Mouse (Mus musculus) liver, embryonic 13.5 days (tissue): ENCODE results near the gene Lrsam1. TPM values are rescaled to one million over a fixed set of nuclear protein-coding genes. Genes with fewer than 3 reads are reported as not detected.

ENCODE experiments used
- ATAC-seq: fragments of 200-750 bp; cut with Nextera tagmentation; 2 replicates; pipeline ENCODE4 v1.8.0; 2017; ENCODE audit warnings: low read depth, mild to moderate bottlenecking, moderate number of reproducible peaks, moderate library complexity
- DNase-seq: peaks from one replicate; pipeline ENCODE4 v3.0.0; 2022
- H3K27ac ChIP-seq: fragments of 300-500 bp; sonication (generic); 2 replicates; pipeline ENCODE4 v1.5.1; 2015; ENCODE audit warnings: moderate library complexity, mild to moderate bottlenecking, inconsistent platforms
- H3K27me3 ChIP-seq: fragments of 300-500 bp; sonication (generic); 2 replicates; pipeline ENCODE4 v1.6.1; 2015; ENCODE audit warnings: mild to moderate bottlenecking, inconsistent platforms
- H3K36me3 ChIP-seq: fragments of 300-500 bp; sonication (generic); 2 replicates; pipeline ENCODE4 v1.6.1; 2015; ENCODE audit warnings: mild to moderate bottlenecking, inconsistent platforms
- H3K4me1 ChIP-seq: fragments of 300-500 bp; sonication (generic); replicated peaks from 2 replicates; pipeline ENCODE4 v1.6.1; 2015; ENCODE audit warnings: inconsistent platforms
- H3K4me2 ChIP-seq: fragments of 300-500 bp; sonication (generic); 2 replicates; pipeline ENCODE4 v1.6.1; 2015; ENCODE audit warnings: inconsistent platforms, mild to moderate bottlenecking, moderate library complexity
- H3K4me3 ChIP-seq: fragments of 300-500 bp; sonication (generic); replicated peaks from 2 replicates; pipeline ENCODE4 v1.5.1; 2015; ENCODE audit warnings: mild to moderate bottlenecking, inconsistent platforms
- H3K9ac ChIP-seq: fragments of 300-500 bp; sonication (generic); 2 replicates; pipeline ENCODE4 v1.6.1; 2015; ENCODE audit warnings: mild to moderate bottlenecking, inconsistent platforms
- H3K9me3 ChIP-seq: fragments of 300-500 bp; sonication (generic); replicated peaks from 2 replicates; pipeline ENCODE4 v1.6.1; 2016; ENCODE audit warnings: inconsistent platforms
- WGBS: fragments of 180-500 bp; shearing (Covaris S2); methylation state at CpG from one replicate; pipeline ENCODE4 v1.1.7; 2015; ENCODE audit not compliant: insufficient replicate concordance; 5-methylcytosine and 5-hydroxymethylcytosine counted together
- polyA plus RNA-seq: library from polyadenylated mRNA; unstranded; fragments of >200 nt; fragmentation: Nextera tagmentation; extraction: Ambion mirVana; gene quantifications from 2 replicates; pipeline ENCODE4 v1.2.1, GENCODE M21; 2015

Gene Lrsam1
- polyA plus RNA-seq, 1 experiment from 2014 or later = 2.0 TPM

GRCm38 (mm10) chr2:32908796-32909195 is 52.6 kb downstream of the Lrsam1 start:
- Histone ChIP-seq H3K4me1 (peaks cover 51% of the 10 kb centered on the region), H3K27me3 (no peaks in the 10 kb centered on the region)
- ATAC-seq = no peak

GRCm38 (mm10) chr2:32908272-32908671 is 53.1 kb downstream of the Lrsam1 start:
- no peak overlapping the region for H3K4me2 ChIP-seq
- WGBS = 33% methylated on average over 6 of the region's 6 CpGs
- H3K27ac ChIP-seq = peak overlapping the region; percentile 66
- ATAC-seq = no peak
- no peak overlapping the region for H3K9ac ChIP-seq
- no peak overlapping the region for H3K4me3 ChIP-seq
- H3K9me3 ChIP-seq = no peaks in the 10 kb centered on the region
- peaks cover 57% of the 10 kb centered on the region for H3K4me1 ChIP-seq
- H3K27me3 ChIP-seq = no peaks in the 10 kb centered on the region
- 0 out of 2 replicates have a peak, but pooled peaks cover 2% of the 10 kb centered on the region for H3K36me3 ChIP-seq
- no peak for DNase-seq

More at GRCm38 (mm10) chr2:32908796-32909195, 52.6 kb downstream of the Lrsam1 start:
- whole genome bisulfite sequencing = 50% methylated on average over 11 of the region's 11 CpGs
- Histone ChIP-seq H3K36me3 (0 out of 2 replicates have a peak, but pooled peaks cover 2% of the 10 kb centered on the region), H3K4me3 (no peak overlapping the region), H3K9ac (no peak overlapping the region), H3K27ac (peak overlapping the region; percentile 66), H3K9me3 (no peaks in the 10 kb centered on the region), H3K4me2 (no peak overlapping the region)
- no peak for DNase-seq

- no peaks in the 10 kb centered on the region for H3K9me3 ChIP-seq
- H3K4me3 ChIP-seq = no peak overlapping the region
- H3K27me3 ChIP-seq = no peaks in the 10 kb centered on the region
- H3K9ac ChIP-seq = no peak overlapping the region
- peak overlapping the region; percentile 66; the same call in 1 of the 2 replicates for H3K27ac ChIP-seq
- DNase-seq (no peak), ATAC-seq (no peak)
- H3K36me3 ChIP-seq = 0 out of 2 replicates have a peak, but pooled peaks cover 2% of the 10 kb centered on the region
- 67% methylated on average over 8 of the region's 8 CpGs for WGBS
- H3K4me2 ChIP-seq = no peak overlapping the region
- peaks cover 61% of the 10 kb centered on the region for H3K4me1 ChIP-seq
These were observed 54.0 kb downstream of the Lrsam1 start for GRCm38 (mm10) chr2:32907442-32907841.

DNA sequence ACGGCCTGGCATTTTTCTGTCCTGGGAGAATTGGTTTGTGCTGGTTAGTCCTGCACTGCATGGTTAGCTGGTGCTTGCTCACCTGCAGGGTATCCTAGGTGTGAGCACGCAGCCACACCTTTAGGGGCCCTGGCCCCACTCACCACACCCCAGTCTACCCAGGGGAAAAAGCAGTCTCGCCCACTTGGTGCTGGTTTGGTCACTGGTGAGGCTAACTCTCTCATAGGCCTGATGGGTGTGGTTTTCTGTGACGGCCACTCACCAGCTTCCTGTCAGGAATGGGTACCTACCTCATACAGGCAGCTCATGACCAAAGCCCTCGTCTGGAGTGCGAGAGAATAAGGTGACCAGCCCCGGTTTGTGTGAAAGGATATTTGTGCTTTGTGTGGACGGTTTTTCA is 56.1 kb downstream of the Lrsam1 start:
- no peak for DNase-seq
- peaks cover 70% of the 10 kb centered on the region for H3K4me1 ChIP-seq
- no peaks in the 10 kb centered on the region for H3K36me3 ChIP-seq
- H3K4me3 ChIP-seq = no peak overlapping the region
- no peaks in the 10 kb centered on the region for H3K27me3 ChIP-seq
- H3K9ac ChIP-seq = no peak overlapping the region
- WGBS = 64% methylated on average over 8 of the region's 8 CpGs
- no peaks in the 10 kb centered on the region for H3K9me3 ChIP-seq
- peak overlapping the region; percentile 56; the same call in 1 of the 2 replicates for H3K27ac ChIP-seq
- no peak for ATAC-seq
- H3K4me2 ChIP-seq = no peak overlapping the region

GRCm38 (mm10) chr2:32904637-32905036 is 56.8 kb downstream of the Lrsam1 start:
- Histone ChIP-seq H3K27ac (peak overlapping the region; percentile 56), H3K9ac (peak overlapping the region; percentile 23; the same call in 1 of the 2 replicates), H3K36me3 (no peaks in the 10 kb centered on the region), H3K4me3 (no peak overlapping the region), H3K27me3 (no peaks in the 10 kb centered on the region), H3K4me1 (peaks cover 75% of the 10 kb centered on the region), H3K9me3 (no peaks in the 10 kb centered on the region), H3K4me2 (no peak overlapping the region; the same call in 1 of the 2 replicates)
- WGBS = 14% methylated on average over 5 of the region's 5 CpGs
- ATAC-seq (peak; percentile 78), DNase-seq (peak; percentile 39)

GRCm38 (mm10) chr2:32903470-32903869 is 57.9 kb downstream of the Lrsam1 start:
- 0 out of 2 replicates have a peak overlapping the region, but pooled peaks have one; percentile 20 for H3K9ac ChIP-seq
- peaks cover 77% of the 10 kb centered on the region for H3K4me1 ChIP-seq
- no peak overlapping the region for H3K4me3 ChIP-seq
- 65% methylated on average over 4 of the region's 4 CpGs for WGBS
- no peaks in the 10 kb centered on the region for H3K9me3 ChIP-seq
- no peaks in the 10 kb centered on the region for H3K27me3 ChIP-seq
- DNase-seq (no peak), ATAC-seq (no peak)
- H3K27ac ChIP-seq = 0 out of 2 replicates have a peak overlapping the region, but pooled peaks have one; percentile 56
- no peak overlapping the region for H3K4me2 ChIP-seq
- H3K36me3 ChIP-seq = no peaks in the 10 kb centered on the region

GRCm38 (mm10) chr2:32902126-32902525 is 59.3 kb downstream of the Lrsam1 start:
- no peak overlapping the region for H3K4me3 ChIP-seq
- H3K4me2 ChIP-seq = no peak overlapping the region
- ATAC-seq (no peak), DNase-seq (no peak)
- no peak overlapping the region for H3K9ac ChIP-seq
- no peaks in the 10 kb centered on the region for H3K36me3 ChIP-seq
- no peaks in the 10 kb centered on the region for H3K27me3 ChIP-seq
- no peak overlapping the region for H3K27ac ChIP-seq
- 69% methylated on average over 9 of the region's 9 CpGs for WGBS
- no peaks in the 10 kb centered on the region for H3K9me3 ChIP-seq
- peaks cover 76% of the 10 kb centered on the region for H3K4me1 ChIP-seq

- H3K4me1 ChIP-seq = peaks cover 74% of the 10 kb centered on the region
These were observed 62.4 kb downstream of the Lrsam1 start for GRCm38 (mm10) chr2:32898983-32899382.

GRCm38 (mm10) chr2:32896507-32897147 is 64.8 kb downstream of the Lrsam1 start:
- no peaks in the 10 kb centered on the region for H3K9me3 ChIP-seq
- no peaks in the 10 kb centered on the region for H3K27me3 ChIP-seq
- no peak overlapping the region for H3K9ac ChIP-seq
- DNase-seq (no peak), ATAC-seq (no peak)
- WGBS = 65% methylated on average over 10 of the region's 10 CpGs
- no peak overlapping the region for H3K4me2 ChIP-seq
- H3K27ac ChIP-seq = no peak overlapping the region
- H3K4me1 ChIP-seq = peaks cover 80% of the 10 kb centered on the region
- no peak overlapping the region for H3K4me3 ChIP-seq
- H3K36me3 ChIP-seq = no peaks in the 10 kb centered on the region

More at GRCm38 (mm10) chr2:32898983-32899382, 62.4 kb downstream of the Lrsam1 start:
- H3K4me3 ChIP-seq = no peak overlapping the region
- H3K9me3 ChIP-seq = no peaks in the 10 kb centered on the region
- no peak overlapping the region for H3K4me2 ChIP-seq
- no peaks in the 10 kb centered on the region for H3K27me3 ChIP-seq
- 74% methylated on average over 7 of the region's 7 CpGs for WGBS
- no peak overlapping the region for H3K9ac ChIP-seq
- H3K36me3 ChIP-seq = no peaks in the 10 kb centered on the region
- ATAC-seq (no peak), DNase-seq (no peak)
- no peak overlapping the region for H3K27ac ChIP-seq

DNA sequence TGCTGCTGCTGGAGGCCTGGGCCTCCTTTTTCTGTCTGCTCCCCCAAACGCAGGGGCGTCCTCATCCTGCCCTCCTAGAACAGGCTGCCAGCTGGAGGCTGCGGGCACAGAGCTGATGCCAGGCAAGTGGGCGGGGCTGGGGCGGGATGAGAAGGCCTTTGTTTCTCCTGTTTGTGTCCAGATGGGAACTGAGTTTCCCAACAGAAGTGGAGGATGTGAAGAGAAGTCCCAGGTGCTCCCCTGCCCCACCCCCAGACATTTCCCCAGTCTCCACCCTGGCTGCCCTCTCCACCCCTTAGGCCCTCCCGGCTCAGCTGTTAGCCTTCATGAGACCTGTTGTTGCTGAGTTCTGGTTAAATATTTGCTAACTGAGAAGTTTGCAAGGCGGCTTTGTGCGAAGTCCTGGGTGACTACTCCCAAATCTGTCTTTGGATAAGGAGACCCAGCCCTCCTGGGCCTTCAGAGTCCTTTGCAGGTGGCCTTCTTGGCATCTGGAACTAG is 65.8 kb downstream of the Lrsam1 start:
- Histone ChIP-seq H3K27ac (no peak overlapping the region), H3K27me3 (no peaks in the 10 kb centered on the region), H3K9me3 (no peaks in the 10 kb centered on the region), H3K4me2 (0 out of 2 replicates have a peak overlapping the region, but pooled peaks have one; percentile 0), H3K9ac (no peak overlapping the region), H3K36me3 (no peaks in the 10 kb centered on the region), H3K4me1 (peaks cover 86% of the 10 kb centered on the region), H3K4me3 (no peak overlapping the region)
- WGBS = 62% methylated on average over 8 of the region's 8 CpGs
- peak; percentile 44 for ATAC-seq
- no peak for DNase-seq

GRCm38 (mm10) chr2:32894097-32894496 is 67.3 kb downstream of the Lrsam1 start:
- no peak overlapping the region for H3K27ac ChIP-seq
- DNase-seq (no peak), ATAC-seq (no peak)
- H3K36me3 ChIP-seq = no peaks in the 10 kb centered on the region
- no peak overlapping the region for H3K4me3 ChIP-seq
- no peak overlapping the region for H3K9ac ChIP-seq
- H3K4me1 ChIP-seq = peaks cover 88% of the 10 kb centered on the region
- no peak overlapping the region for H3K4me2 ChIP-seq
- H3K27me3 ChIP-seq = no peaks in the 10 kb centered on the region
- 4% methylated on average over 2 of the region's 2 CpGs for WGBS
- H3K9me3 ChIP-seq = no peaks in the 10 kb centered on the region

DNA sequence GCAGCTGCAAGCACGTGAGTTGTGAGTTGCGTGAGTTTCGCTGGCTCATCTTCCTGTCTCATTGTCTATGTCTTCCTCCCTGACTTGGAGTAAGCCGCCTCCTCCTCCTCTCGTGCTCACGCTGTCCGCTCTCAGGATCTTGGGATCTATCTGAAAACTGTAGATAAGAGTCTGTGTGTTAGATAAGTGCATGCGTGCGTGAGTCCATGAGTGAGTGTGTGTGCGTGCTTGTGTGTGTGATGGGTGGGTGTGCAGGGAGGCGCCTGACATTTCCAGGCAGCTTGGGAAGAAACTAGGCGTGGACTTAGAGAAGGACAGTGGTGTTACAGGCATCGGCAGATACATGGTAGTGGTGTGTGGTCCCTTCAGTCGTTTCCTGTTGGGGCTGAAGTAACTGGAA is 68.9 kb downstream of the Lrsam1 start:
- no peaks in the 10 kb centered on the region for H3K9me3 ChIP-seq
- peaks cover 87% of the 10 kb centered on the region for H3K4me1 ChIP-seq
- DNase-seq (no peak), ATAC-seq (no peak)
- no peak overlapping the region for H3K4me2 ChIP-seq
- H3K4me3 ChIP-seq = no peak overlapping the region
- no peaks in the 10 kb centered on the region for H3K27me3 ChIP-seq
- H3K36me3 ChIP-seq = no peaks in the 10 kb centered on the region
- WGBS = 25% methylated on average over 14 of the region's 14 CpGs
- no peak overlapping the region for H3K9ac ChIP-seq
- no peak overlapping the region for H3K27ac ChIP-seq
